Mouse (Mus musculus) MEL (cell line): ENCODE measurements around the gene Ywhae. TPM values are rescaled to one million over a fixed set of nuclear protein-coding genes. Genes with fewer than 3 reads are reported as not detected.
A peak's percentile ranks its signal among the peaks of the same experiment; 100 is the strongest.

Experiments
- DNase-seq: peaks from one replicate; pipeline ENCODE4 v3.0.0; 2011; ENCODE audit warnings: low read depth, low spot score
- H3K27ac ChIP-seq: 2 replicates; pipeline ENCODE4 v1.5.1; 2012; ENCODE audit warnings: low read depth, mild to moderate bottlenecking, control low read depth, low read length, moderate library complexity; ENCODE audit not compliant: control insufficient read depth
- H3K27me3 ChIP-seq, 2 experiments: fragments of 150-350 bp in 1 of 2; sonication (generic) in 1 of 2; 2 replicates each; pipeline ENCODE4 v1.6.1; 2012; ENCODE audit warnings: low read length in 2 of 2, mild to moderate bottlenecking in 2 of 2, improper control_type of control experiment in 1 of 2, moderate library complexity in 1 of 2; ENCODE audit not compliant: insufficient read depth in 2 of 2, control insufficient read depth in 1 of 2
- H3K36me3 ChIP-seq, 2 experiments: 2 replicates each; pipeline ENCODE4 v1.6.1; 2012 to 2014; ENCODE audit warnings: low read length in 2 of 2, improper control_type of control experiment in 1 of 2, inconsistent platforms in 1 of 2, mild to moderate bottlenecking in 1 of 2; ENCODE audit not compliant: insufficient read depth in 2 of 2, control insufficient read depth in 1 of 2
- H3K4me1 ChIP-seq, 2 experiments: fragments of 150-350 bp in 1 of 2; sonication (generic) in 1 of 2; 2 replicates each; pipeline ENCODE4 v1.6.1; 2012; ENCODE audit warnings: low read length in 2 of 2, improper control_type of control experiment in 1 of 2, mild to moderate bottlenecking in 1 of 2; ENCODE audit not compliant: insufficient read depth in 2 of 2, control insufficient read depth in 1 of 2
- H3K4me3 ChIP-seq, 2 experiments: fragments of 150-350 bp in 1 of 2; sonication (generic) in 1 of 2; 2 replicates each; pipeline ENCODE4 v1.5.1; 2012; ENCODE audit warnings: low read depth in 2 of 2, low read length in 2 of 2, mild to moderate bottlenecking in 2 of 2, moderate library complexity in 2 of 2, control low read depth in 1 of 2, improper control_type of control experiment in 1 of 2; ENCODE audit not compliant: control insufficient read depth in 1 of 2, insufficient read depth in 1 of 2
- H3K79me2 ChIP-seq: 2 replicates; pipeline ENCODE4 v1.6.1; 2012; ENCODE audit warnings: mild to moderate bottlenecking, low read length, moderate library complexity; ENCODE audit not compliant: control insufficient read depth, poor library complexity, insufficient read depth
- H3K9ac ChIP-seq: 2 replicates; pipeline ENCODE4 v1.6.1; 2012; ENCODE audit warnings: low read depth, mild to moderate bottlenecking, control low read depth, low read length, moderate library complexity; ENCODE audit not compliant: control insufficient read depth, poor library complexity, severe bottlenecking
- H3K9me3 ChIP-seq: fragments of 150-350 bp; sonication (generic); replicated peaks from 2 replicates; pipeline ENCODE4 v1.6.1; 2012; ENCODE audit warnings: mild to moderate bottlenecking, low read length, improper control_type of control experiment, moderate library complexity; ENCODE audit not compliant: insufficient read depth
- CHD1 ChIP-seq: IDR thresholded peaks from 2 replicates; pipeline ENCODE4 v1.6.1; 2012; ENCODE audit warnings: low read depth, mild to moderate bottlenecking, inconsistent platforms, low read length, improper control_type of control experiment
- CTCF ChIP-seq, 3 experiments: IDR thresholded peaks in 2 of 3; conservative IDR thresholded peaks in 1 of 3; 2 replicates each; pipeline ENCODE4 v1.5.1; 2011 to 2012; ENCODE audit warnings: low read length in 3 of 3, low read depth in 2 of 3, mild to moderate bottlenecking in 2 of 3, improper control_type of control experiment in 1 of 3, inconsistent platforms in 1 of 3, mixed read lengths in 1 of 3, moderate library complexity in 1 of 3; ENCODE audit not compliant: control insufficient read depth in 1 of 3, insufficient read depth in 1 of 3, poor library complexity in 1 of 3, severe bottlenecking in 1 of 3
- E2F4 ChIP-seq: IDR thresholded peaks from 2 replicates; pipeline ENCODE4 v1.6.1; 2011; ENCODE audit warnings: low read depth, low read length, improper control_type of control experiment, borderline replicate concordance
- ELF1 ChIP-seq: IDR thresholded peaks from 2 replicates; pipeline ENCODE4 v1.6.1; 2014; ENCODE audit warnings: low read depth, mild to moderate bottlenecking, inconsistent platforms, low read length, improper control_type of control experiment, moderate library complexity
- GATA1 ChIP-seq: IDR thresholded peaks from 2 replicates; pipeline ENCODE4 v1.6.1; 2011; ENCODE audit warnings: low read depth, low read length, improper control_type of control experiment
- HCFC1 ChIP-seq: IDR thresholded peaks from 2 replicates; pipeline ENCODE4 v1.6.1; 2012; ENCODE audit warnings: low read depth, mild to moderate bottlenecking, inconsistent platforms, low read length, improper control_type of control experiment, moderate library complexity
- JUND ChIP-seq: IDR thresholded peaks from 2 replicates; pipeline ENCODE4 v1.6.1; 2011; ENCODE audit warnings: low read depth, mild to moderate bottlenecking, improper control_type of control experiment, low read length
- MAX ChIP-seq: IDR thresholded peaks from 2 replicates; pipeline ENCODE4 v1.6.1; 2011; ENCODE audit warnings: low read length, improper control_type of control experiment
- NELFE ChIP-seq: IDR thresholded peaks from 2 replicates; pipeline ENCODE4 v1.6.1; 2011; ENCODE audit warnings: low read depth, low read length, improper control_type of control experiment
- POLR2A ChIP-seq, 2 experiments: IDR thresholded peaks; 2 replicates each; pipeline ENCODE4 v1.6.1; 2011 to 2012; ENCODE audit warnings: low read length in 2 of 2, mild to moderate bottlenecking in 2 of 2, control low read depth in 1 of 2, improper control_type of control experiment in 1 of 2, low read depth in 1 of 2, moderate library complexity in 1 of 2; ENCODE audit not compliant: control insufficient read depth in 1 of 2, insufficient read depth in 1 of 2, poor library complexity in 1 of 2
- POLR2AphosphoS2 ChIP-seq: IDR thresholded peaks from 2 replicates; pipeline ENCODE4 v1.6.1; 2011; ENCODE audit warnings: low read length, improper control_type of control experiment
- TAL1 ChIP-seq: IDR thresholded peaks from 2 replicates; pipeline ENCODE4 v1.6.1; 2012; ENCODE audit warnings: mild to moderate bottlenecking, inconsistent platforms, low read length, moderate library complexity, mixed read lengths
- TBP ChIP-seq: IDR thresholded peaks from 2 replicates; pipeline ENCODE4 v1.8.0; 2011; ENCODE audit warnings: low read depth, low read length, improper control_type of control experiment
- UBTF ChIP-seq: IDR thresholded peaks from 2 replicates; pipeline ENCODE4 v1.6.1; 2012; ENCODE audit warnings: low read depth, mild to moderate bottlenecking, inconsistent platforms, low read length, improper control_type of control experiment, moderate library complexity, borderline replicate concordance; ENCODE audit not compliant: insufficient read depth
- ZMIZ1 ChIP-seq: IDR thresholded peaks from 2 replicates; pipeline ENCODE4 v1.6.1; 2012; ENCODE audit warnings: low read depth, mild to moderate bottlenecking, inconsistent platforms, low read length, improper control_type of control experiment, moderate library complexity
- polyA plus RNA-seq, 2 experiments: library from polyadenylated mRNA; stranded (reverse) in 1 of 2; unstranded in 1 of 2; fragments of >175 nt in 1 of 2; fragments of >200 nt in 1 of 2; gene quantifications; 2 replicates each; pipeline versions ENCODE4 v1.2.1 to v1.2.4; 2012; ENCODE audit warnings: low replicate concordance in 2 of 2, low read depth in 1 of 2; ENCODE audit not compliant: insufficient read length in 2 of 2, insufficient read depth in 1 of 2, missing spikeins in 1 of 2
- total RNA-seq: library from RNA; depleted of rRNA; stranded (reverse); fragments of 300-350 nt; gene quantifications from 2 replicates; pipeline ENCODE4 v1.2.3, GENCODE M21; 2012

The Ywhae gene
- total and polyA plus RNA-seq, 3 experiments: 303 to 855 (median 755) TPM

DNA sequence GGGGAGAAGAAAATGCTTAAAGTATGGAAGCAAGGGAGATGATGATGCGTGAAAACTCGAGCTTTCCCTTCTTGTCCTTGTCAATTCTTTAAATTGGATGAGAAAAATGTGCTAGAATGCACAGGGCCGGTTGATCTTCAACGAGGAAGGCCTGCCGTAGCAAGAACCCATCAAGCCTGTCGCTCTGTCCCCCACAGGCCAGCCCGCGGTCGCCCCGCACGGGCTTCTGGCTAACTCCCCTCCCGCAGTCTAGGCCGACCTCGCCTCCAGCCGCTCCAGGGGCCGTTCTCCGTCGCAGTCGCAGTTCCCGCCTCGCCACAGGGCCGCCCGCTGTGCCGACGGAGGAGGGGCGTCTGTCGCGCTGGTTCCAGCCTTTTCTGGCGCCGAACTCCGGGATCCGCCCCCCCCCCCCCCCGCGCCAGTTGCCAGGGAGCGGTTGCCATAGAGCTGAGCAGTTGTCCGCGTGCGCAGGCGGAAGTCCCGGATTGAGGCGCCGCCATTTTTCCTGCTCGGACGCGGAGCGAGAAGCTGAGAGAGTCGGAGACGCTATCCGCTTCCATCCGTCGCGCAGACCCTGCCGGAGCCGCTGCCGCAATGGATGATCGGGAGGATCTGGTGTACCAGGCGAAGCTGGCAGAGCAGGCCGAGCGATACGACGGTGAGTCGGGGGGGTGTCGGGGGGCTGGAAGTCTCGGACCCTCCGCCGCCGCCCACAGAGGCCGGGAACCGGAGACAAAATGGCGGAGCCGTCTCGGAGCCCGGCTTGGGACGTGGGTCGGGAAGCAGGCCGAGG lies at the start of gene Ywhae (continued):
- TF ChIP-seq UBTF: peak; percentile 67; the same call in 1 of the 2 replicates
- peak; percentile 83; the same call in 1 of the 2 replicates for TF ChIP-seq E2F4
- no peak; the same call in 1 of the 2 replicates for TF ChIP-seq CHD1
- peak; percentile 98 for TF ChIP-seq NELFE

- H3K27ac ChIP-seq: no peak overlapping the region
- no peaks in the 10 kb centered on the region for H3K27me3 ChIP-seq
- no peak overlapping the region for H3K9ac ChIP-seq
- no peaks in the 10 kb centered on the region for H3K9me3 ChIP-seq
- TF ChIP-seq JUND (no peak), POLR2AphosphoS2 (0 out of 2 replicates have a peak, but pooled peaks have one; percentile 17), POLR2A (IDR thresholded peaks at IDR 0.05; ENCODE audit: control insufficient read depth in 1 of 2, insufficient read depth in 1 of 2, low read depth in 1 of 2, low read length in 2 of 2, poor library complexity in 1 of 2) (no peak), CTCF (IDR thresholded peaks at IDR 0.05 in 2 of 3, conservative IDR thresholded peaks at IDR 0.05 in 1 of 3; ENCODE audit: control insufficient read depth in 1 of 3, insufficient read depth in 1 of 3, low read depth in 2 of 3, low read length in 3 of 3, poor library complexity in 1 of 3, severe bottlenecking in 1 of 3) (peak in 2 of 3 experiments; percentile 41 to 50; a peak in 4 of 6 replicates), MAX (no peak), TBP (no peak), GATA1 (no peak), ZMIZ1 (no peak)
- DNase-seq: peak; percentile 63
- peaks cover 71% of the 10 kb centered on the region for H3K79me2 ChIP-seq
- peaks cover 22 to 30% of the 10 kb centered on the region in 2 experiments for H3K36me3 ChIP-seq
- peaks cover 5 to 6% of the 10 kb centered on the region in 2 experiments for H3K4me1 ChIP-seq
- no peak overlapping the region for H3K4me3 ChIP-seq
Measured at GRCm38 (mm10) chr11:75684462-75684861, 48.2 kb upstream of the Ywhae start.

DNA sequence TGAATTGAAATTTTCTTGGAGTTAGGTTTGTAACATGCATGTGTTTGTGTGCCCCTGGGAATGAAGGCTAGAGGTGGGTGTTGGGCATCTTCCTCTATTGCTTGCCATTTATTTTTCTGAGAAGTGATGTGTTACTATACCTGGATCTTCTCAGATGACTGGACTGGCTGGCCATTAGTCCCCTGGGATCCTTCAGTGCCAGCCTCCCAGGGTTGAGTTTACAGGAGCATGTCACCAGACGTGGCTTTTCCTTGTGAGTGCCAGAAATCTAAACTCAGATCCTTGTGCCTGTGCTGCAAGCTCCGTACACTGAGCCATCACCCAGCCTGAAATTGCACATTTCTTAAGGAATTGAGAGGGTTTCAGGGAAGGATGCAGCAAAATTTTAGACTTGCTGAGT lies 47.7 kb upstream of the Ywhae start:
- Histone ChIP-seq H3K9ac (no peak overlapping the region), H3K27ac (no peak overlapping the region), H3K79me2 (peaks cover 66% of the 10 kb centered on the region), H3K4me1 (peaks cover 5 to 6% of the 10 kb centered on the region in 2 experiments; a peak in 3 of 4 replicates), H3K9me3 (no peaks in the 10 kb centered on the region), H3K36me3 (peaks cover 22 to 30% of the 10 kb centered on the region in 2 experiments), H3K4me3 (no peak overlapping the region), H3K27me3 (no peaks in the 10 kb centered on the region)
- TF ChIP-seq POLR2AphosphoS2 (0 out of 2 replicates have a peak, but pooled peaks have one; percentile 37), ELF1 (no peak), HCFC1 (no peak), TAL1 (no peak)
- no peak for DNase-seq
